Mouse (Mus musculus) stomach, postnatal 0 days (tissue): Measurements from ENCODE around the gene Rpl35a.

Experiments used
- CTCF ChIP-seq: IDR thresholded peaks from 2 replicates; pipeline ENCODE4 v1.5.1; 2016; ENCODE audit warnings: antibody characterized with exemption, low read depth, mild to moderate bottlenecking, moderate library complexity
- EP300 ChIP-seq: optimal IDR thresholded peaks from 2 replicates; pipeline ENCODE3; 2016; ENCODE audit warnings: antibody characterized with exemption

DNA sequence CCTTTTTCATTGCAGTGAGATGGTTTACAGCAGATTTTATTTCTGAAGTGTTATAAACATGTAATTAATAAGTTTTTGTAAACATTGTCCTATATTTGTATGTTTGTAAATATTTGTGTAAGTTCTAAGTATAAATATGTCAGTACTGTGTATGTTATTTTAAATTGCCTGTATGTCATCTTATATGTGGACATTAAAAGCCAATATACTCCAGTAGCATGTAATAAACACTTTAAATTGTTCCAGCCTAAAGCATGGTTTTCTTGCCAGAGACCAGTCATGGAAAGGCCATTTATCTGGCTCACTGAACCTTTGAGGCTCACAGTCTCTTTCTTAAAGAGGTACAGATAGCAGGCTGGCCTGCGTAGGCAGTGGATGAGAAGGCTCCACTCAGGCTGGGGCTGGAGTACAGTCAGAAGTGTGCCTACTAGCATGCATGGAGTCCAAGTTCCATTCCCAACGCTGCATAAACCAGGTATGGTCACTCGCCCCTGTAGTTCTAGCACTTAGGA, 40.8 kb upstream of the Rpl35a start:
- TF ChIP-seq EP300 (no peak), CTCF (no peak)
